Mouse (Mus musculus) inflammation-experienced regulatory T-cells, adult 6 months (primary cell): Measurements from ENCODE around the gene Agbl5. TPM values are rescaled to one million over a fixed set of nuclear protein-coding genes. Genes with fewer than 3 reads are reported as not detected.
"Not testable (repeated sequence)": the region's sequence is repeated elsewhere in the genome, so short reads cannot be mapped to it uniquely, and the experiment has no call there.

Experiments used
- ATAC-seq: one replicate; pipeline ENCODE4 v1.8.0; 2017
- polyA plus RNA-seq, 3 experiments: library from polyadenylated mRNA; unstranded; fragments of 100-300 nt; shearing (Covaris generic); gene quantifications; one replicate each; pipeline ENCODE4 v1.2.1; 2017

Agbl5 gene
- 1 to 10 TPM; 2.7 to 7.0 (median 5.2) TPM for polyA plus RNA-seq

GRCm38 (mm10) chr5:30888337-30889087 lies at the start of gene Agbl5:
Agbl5 (plus strand) TSS chr5:30888694.
- ATAC-seq: peak; percentile 66

GRCm38 (mm10) chr5:30839731-30840130 lies 48.8 kb upstream of the Agbl5 start:
- no peak for ATAC-seq

DNA sequence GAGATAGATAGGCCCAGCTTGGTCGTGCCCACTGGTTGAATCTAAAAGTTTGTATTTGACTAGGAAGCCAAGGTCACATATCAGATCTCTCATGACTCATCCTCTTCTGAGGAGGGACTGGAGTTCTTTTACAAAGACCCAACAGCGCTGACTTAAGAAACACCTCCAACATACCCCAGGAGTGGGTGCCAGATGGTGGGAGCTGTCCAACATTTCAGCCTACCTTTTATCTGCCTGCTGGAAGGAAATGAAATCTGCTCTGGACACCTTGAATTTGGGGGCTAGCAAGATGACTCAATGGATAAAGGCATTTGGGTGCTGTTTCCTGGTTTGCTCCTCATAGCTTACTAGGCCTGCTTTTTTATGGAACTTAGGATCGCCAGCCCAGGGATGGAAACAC lies 46.6 kb upstream of the Agbl5 start:
- ATAC-seq: no peak

DNA sequence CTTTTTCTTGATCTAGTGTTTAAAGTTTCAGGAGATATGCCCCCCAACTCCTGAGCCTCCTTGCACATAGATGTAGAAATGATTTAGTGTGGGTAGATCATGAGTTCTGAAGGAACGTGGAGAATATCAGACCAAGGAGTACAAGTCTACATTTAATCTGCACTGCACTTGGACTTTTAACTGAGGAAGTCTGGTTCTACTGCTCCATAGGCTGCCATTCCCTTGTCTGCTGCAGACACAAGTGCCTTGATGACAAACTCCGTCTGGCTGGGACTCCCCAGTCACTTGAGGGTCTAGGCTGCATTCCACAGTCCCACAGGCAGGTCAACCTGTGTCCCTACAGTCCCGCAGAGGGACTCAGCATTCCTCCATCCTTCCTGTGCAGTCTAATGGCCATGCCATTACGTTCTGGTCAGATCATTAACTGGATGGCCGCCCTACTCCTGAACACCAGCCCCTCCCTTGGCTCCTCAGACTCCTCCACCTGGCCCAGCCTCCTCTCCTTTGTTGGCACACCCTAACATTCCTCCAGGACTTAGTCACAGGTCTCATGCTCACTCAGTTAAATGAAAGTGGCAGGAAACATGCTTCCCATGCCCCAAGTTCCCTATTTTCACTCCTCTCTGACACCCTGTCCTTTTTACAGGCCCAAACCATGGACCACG lies 38.5 kb upstream of the Agbl5 start:
- no peak for ATAC-seq

DNA sequence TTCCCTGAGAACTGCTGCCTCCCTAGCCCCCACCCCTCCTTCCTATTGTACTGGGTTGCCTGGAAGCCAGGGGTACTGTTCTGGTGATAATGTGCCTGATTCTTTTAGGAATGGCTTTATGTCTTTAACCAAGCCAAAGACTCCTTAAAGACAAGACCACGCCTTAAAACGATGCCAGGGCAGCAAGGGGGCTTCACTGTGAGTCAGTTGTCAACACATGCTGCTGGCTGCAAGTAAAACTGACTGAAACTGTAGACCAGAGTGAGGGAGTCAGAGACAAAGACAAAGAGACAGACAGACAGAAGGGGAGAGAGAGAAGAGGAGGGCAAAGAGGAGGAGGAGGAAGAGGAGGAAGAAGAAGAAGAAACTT lies 38.0 kb upstream of the Agbl5 start:
- ATAC-seq: no peak

GRCm38 (mm10) chr5:30853522-30853921 lies 35.0 kb upstream of the Agbl5 start:
- ATAC-seq: no peak

- no peak for ATAC-seq
These were observed 32.8 kb upstream of the Agbl5 start for GRCm38 (mm10) chr5:30855674-30856073.

GRCm38 (mm10) chr5:30856124-30856523 lies 32.4 kb upstream of the Agbl5 start:
- ATAC-seq: no peak

- ATAC-seq: no peak
These were observed 24.6 kb upstream of the Agbl5 start for GRCm38 (mm10) chr5:30863852-30864251.

- no peak for ATAC-seq
These were observed 24.2 kb upstream of the Agbl5 start for GRCm38 (mm10) chr5:30864322-30864721.

DNA sequence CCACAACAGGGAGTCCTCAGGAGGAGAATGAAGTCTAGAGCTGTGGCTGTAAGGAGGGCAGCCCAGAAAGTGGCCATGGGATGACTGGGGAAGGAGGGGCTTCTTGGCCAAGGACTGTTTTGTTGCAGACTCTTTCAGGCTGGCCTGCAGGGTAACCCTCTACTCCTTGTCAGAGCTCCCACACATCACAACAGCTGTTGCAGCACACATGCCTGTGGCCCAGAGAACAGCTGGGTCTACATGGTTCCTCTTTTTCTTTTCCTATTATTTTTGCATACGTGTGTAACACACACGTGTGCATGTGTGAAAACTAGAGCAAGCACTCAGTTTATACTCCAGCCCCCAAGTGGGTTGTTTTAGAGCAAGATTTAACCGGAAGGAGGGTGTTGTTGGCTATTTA lies 21.6 kb upstream of the Agbl5 start:
- no peak for ATAC-seq

GRCm38 (mm10) chr5:30867712-30868111 lies 20.8 kb upstream of the Agbl5 start, which contains the start of gene Tmem214:
Tmem214 (plus strand) TSS chr5:30868012.
- no peak for ATAC-seq

GRCm38 (mm10) chr5:30868981-30869380 lies 19.5 kb upstream of the Agbl5 start:
- ATAC-seq: no peak

GRCm38 (mm10) chr5:30869405-30870130 lies 18.9 kb upstream of the Agbl5 start:
- ATAC-seq: peak; percentile 99

- ATAC-seq: no peak
These were observed 18.4 kb upstream of the Agbl5 start for GRCm38 (mm10) chr5:30870131-30870406.

- ATAC-seq: no peak
These were observed 15.9 kb upstream of the Agbl5 start for GRCm38 (mm10) chr5:30872574-30872973.

DNA sequence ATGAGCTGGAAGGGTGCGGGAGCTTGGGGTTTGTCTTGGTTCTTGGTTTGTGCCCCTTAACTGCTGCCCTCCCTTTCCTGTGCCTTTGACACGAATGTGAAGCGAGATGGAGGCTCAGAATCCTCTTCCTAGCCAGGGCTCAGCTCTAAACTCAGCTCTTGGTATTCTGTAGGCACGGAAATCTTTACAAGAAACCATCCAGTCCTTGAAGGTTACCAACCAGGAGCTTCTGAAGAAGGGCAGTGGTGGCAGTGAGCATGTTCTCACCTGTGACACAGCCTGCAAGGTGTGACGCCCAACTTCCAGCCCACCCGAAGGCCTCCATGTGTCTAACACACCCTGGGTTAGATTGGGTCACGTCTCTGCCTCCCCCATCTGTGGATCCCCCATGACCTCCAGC lies 14.1 kb upstream of the Agbl5 start:
- ATAC-seq: no peak

DNA sequence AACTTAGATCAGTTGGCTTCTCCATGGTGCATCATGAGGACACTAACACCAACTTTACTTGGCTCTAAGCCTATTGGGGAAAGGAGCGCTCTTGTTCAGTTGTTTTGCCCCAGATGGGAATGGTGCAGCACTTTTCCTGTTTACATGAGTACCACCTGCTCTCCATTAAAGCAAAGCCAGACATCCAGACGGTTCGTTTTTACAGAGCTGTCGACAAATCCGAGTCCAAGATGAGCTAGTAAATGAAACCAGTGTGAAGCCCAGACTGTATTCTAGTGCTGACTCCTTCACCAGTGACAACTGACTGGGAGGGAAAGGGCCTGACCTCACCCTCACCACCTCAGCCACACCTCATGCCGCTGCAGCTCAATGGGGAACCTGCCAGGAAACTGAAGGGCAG lies 9.9 kb upstream of the Agbl5 start:
- no peak for ATAC-seq

DNA sequence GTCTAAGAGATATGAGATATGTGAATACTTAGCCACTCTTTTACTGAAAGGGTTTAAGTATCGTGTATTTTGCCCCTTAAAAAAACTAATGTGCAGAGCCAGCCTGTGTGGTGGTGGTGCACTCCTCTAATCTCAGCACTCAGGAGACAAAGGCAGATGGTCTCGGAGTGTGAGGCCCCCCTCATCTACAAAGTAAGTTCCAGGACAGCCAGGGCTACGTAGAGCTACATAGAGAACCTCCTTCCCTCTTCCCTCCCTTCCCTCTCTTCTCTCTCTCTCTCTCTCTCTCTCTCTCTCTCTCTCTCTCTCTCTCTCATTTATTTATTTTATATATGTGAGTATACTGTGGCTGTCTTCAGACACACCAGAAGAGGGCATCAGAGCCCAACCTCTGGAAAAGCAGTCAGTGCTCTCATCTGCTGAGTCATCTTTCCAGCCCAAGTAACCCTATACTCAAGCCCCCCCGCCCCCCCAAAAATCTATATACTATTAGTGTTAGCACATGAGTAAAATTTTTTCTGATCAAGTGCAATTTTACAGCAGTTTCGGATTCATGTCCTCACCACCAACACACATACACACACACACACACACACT lies 9.0 kb upstream of the Agbl5 start:
- no peak for ATAC-seq

DNA sequence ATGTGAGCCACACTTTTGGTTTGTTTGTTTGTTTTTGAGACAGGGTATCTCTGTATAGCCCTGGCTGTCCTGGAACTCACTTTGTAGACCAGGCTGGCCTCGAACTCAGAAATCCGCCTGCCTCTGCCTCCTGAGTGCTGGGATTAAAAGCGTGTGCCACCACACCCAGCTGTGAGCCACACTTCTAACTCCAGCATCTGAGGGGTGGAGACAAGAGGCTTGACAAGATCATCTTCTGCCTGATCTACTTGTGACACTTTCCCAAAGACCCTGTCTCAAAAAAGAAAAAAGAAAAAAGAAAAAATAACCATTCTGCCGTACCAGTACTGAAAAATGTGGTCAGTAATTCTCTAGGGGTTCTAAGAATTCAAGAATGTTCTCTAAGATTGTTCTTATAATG lies 6.7 kb upstream of the Agbl5 start:
- not testable (repeated sequence) for ATAC-seq

DNA sequence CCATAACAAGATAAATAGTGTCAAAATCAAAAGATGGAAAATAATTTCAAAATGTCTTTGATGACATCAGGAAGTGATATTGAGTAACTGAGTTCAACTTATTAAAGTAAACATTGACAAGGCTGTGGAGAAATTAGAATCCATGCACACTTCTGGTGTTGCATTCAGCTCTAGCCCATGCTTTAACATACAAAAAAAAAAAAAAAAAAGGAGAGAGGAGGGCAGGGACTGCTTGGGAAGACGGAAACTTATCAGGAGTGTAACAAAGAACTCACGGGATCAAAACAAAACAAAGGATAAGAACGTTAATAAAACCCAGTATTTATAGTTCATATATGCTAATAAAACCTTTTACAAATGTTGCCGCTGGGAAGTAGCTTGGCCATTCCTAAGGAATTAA lies 2.3 kb upstream of the Agbl5 start:
- ATAC-seq: no peak

GRCm38 (mm10) chr5:30886731-30887130 lies 1.8 kb upstream of the Agbl5 start:
- ATAC-seq: no peak

DNA sequence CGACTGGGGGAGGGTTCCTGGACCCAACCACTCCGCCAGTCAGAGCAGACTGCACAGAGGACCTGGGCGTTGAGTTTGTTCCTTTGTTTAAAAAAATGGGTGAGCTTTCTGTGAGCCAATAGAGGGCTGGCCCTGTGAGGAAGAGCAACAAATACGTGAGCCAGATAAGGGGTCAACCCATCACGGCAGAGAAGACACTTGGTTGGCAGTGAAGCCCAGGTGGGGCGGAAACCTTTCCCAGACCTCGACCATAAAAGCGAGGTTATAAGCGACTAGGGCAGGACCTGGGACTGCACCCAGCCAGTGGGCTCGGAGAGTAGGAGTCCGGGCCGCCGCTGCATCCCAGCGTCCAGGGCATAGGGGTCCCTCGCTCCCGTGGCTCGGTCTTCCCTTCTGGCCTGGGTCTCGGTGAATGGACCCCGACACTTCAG lies 1.1 kb upstream of the Agbl5 start:
- ATAC-seq: peak; percentile 79
